Mouse (Mus musculus) small intestine, adult 2 months (tissue): ENCODE measurements around the gene Sox1.

Experiments
- CTCF ChIP-seq: fragments of 200-500 bp; IDR thresholded peaks from 2 replicates; pipeline ENCODE4 v1.5.1; 2012; ENCODE audit warnings: low read depth, mild to moderate bottlenecking, control low read depth, inconsistent platforms, low read length, moderate library complexity, mixed read lengths; ENCODE audit not compliant: insufficient replicate concordance, insufficient read length; ENCODE audit errors: extremely low read depth
- POLR2A ChIP-seq: fragments of 200-500 bp; IDR thresholded peaks from 2 replicates; pipeline ENCODE4 v1.6.1; 2012; ENCODE audit warnings: low read depth, mild to moderate bottlenecking, control low read depth, inconsistent platforms, low read length, moderate library complexity

- TF ChIP-seq CTCF = no peak
- no peak for TF ChIP-seq POLR2A
These were observed 14.0 kb upstream of the Sox1 start for GRCm38 (mm10) chr8:12381111-12381510.
